Mouse (Mus musculus): Measurements from ENCODE around the gene Slco1a6. TPM values are rescaled to one million over a fixed set of nuclear protein-coding genes. Genes with fewer than 3 reads are reported as not detected.

The Slco1a6 gene
- total RNA-seq (2023), result not detected

DNA sequence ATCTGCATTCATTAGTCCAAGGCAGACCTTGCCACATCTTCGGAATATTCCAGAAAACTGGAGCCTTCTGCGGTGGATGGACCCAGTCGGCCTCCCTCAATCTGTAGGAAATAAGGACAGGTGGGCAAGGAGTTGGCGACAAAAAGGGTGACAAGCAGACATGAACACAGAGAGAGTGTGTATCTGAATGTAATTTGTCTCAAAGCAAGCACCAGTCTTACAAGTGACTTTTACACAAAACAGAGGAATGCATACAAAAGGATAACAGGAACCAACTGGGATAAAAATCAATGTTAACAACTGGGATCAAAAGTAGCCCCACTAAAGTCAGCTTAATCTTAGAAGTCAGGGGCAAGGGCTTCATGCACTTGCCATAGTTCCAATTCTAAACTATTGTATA is at the start of gene Slco1a6:
Slco1a6 (minus strand) TSS at position 101 of the 400 bp plus-strand sequence.

Other genes with a start within 250 kb of the Slco1a6 start
- gene Gm6614, start 197.1 kb downstream of the Slco1a6 start, total RNA-seq (2023), result not detected
- gene Iapp, start 89.9 kb upstream of the Slco1a6 start, total RNA-seq (2023), result not detected
- gene Slco1a5, start 114.5 kb upstream of the Slco1a6 start, total RNA-seq (2023), result not detected
- 10 to 100 TPM; 20.5 to 23.0 TPM for gene Pyroxd1, start 137.1 kb upstream of the Slco1a6 start, total RNA-seq (2023)
- 10 to 100 TPM; 36.0 to 53.3 TPM for gene Recql, start 178.6 kb upstream of the Slco1a6 start, total RNA-seq (2023)
- gene Golt1b, start 178.7 kb upstream of the Slco1a6 start, total RNA-seq (2023), result 10 to 100 TPM; 20.0 to 20.5 TPM
- gene Spx, start 204.9 kb upstream of the Slco1a6 start, total RNA-seq (2023), result under 1 TPM in 1 of 2 experiments, not detected in 1; 0.64 TPM